Mouse (Mus musculus) spleen, adult 18-20 months (tissue): ENCODE results near the gene Olfr1359.
A peak's percentile ranks its signal among the peaks of the same experiment; 100 is the strongest.
"Not testable (repeated sequence)": the region's sequence is repeated elsewhere in the genome, so short reads cannot be mapped to it uniquely, and the experiment has no call there.

Experiments
- DNase-seq, 2 experiments: peaks; one replicate each; pipeline ENCODE4 v3.0.0; 2022; ENCODE audit warnings: mixed read lengths in 2 of 2

Gene Olfr1359

DNA sequence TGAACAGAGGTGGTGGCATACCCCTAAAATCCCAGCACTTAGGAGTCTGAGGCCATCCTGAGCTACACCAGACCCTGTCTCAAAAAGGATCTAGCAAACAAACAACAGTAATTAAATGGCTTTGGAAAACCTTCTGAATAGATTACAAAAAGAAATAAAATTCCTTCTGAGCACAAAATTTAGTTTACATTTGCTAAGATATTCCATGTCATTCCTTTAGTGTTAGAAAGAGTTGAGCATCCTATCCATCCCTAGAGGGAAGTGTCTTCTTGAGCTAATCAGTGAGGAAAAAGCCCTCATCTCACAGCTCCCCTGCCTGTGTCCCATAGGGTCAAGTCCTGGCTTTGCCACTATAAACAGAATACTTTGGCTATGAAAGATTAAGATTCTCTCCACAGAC is at the start of gene Olfr1359:
Gene Olfr1359, plus strand, starts transcription at position 301 of the 400 bp plus-strand sequence.
- no peak for DNase-seq

DNA sequence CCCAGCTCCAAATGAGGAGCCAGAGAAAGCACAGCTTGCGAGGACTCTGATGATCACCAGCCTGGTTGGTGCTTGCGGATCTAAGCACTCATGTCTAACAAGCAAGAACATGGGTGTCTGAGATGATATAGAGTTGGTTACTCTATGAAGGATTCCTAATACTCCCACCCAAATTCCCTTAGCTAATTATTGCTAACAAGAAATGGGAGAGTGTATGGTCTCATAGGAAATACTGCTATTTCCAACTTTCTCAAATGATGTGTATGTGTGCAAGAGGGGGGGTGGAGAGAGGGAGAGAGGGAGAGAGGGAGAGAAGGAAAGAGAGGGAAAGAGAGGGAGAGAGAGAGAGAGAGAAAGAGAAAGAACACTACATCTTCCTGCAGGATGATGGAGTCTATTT is 34.6 kb upstream of the Olfr1359 start, which contains the start of gene Olfr1361:
Gene Olfr1361, minus strand, starts transcription at position 101 of the 400 bp plus-strand sequence.
- DNase-seq = no peak

DNA sequence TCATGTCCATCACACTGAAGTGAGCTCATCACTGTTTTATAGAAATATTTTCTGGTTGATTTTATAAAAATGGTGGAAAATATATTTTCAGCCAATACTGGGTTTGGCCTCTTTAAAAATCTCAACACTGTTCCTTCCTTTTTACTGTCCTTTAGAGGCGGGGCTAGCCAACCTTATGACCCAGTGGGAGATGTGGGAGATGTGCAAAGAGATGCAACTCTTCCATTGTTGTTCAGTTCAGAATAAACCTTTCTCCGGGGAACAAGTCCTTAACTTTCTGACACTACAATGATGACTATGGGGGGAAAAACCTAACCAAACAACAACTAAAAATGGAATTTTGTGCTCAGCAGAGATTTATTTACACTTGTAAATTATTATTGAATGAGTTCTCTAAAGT is 20.6 kb upstream of the Olfr1359 start, which contains the start of gene Olfr1360:
Gene Olfr1360, minus strand, starts transcription at position 101 of the 400 bp plus-strand sequence.
- no peak for DNase-seq

DNA sequence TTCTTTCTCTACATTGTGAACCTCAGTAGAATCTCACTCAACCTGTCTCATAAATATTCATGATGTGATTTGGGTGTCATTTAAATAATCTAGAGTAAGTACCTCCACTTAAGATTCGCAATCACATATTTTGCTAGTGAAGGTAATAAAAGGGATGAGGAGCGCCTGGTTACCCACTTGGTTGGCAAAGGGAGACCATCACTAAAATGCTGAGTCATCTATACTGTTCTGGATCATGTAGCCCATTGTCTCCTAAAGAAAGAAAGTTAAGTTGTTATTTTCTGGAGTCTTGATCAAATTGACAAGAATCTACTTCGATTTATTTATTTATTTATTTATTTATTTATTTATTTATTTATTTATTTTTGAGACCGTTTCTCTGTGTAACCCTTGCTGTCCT is 8.8 kb downstream of the Olfr1359 start:
- no peak for DNase-seq

DNA sequence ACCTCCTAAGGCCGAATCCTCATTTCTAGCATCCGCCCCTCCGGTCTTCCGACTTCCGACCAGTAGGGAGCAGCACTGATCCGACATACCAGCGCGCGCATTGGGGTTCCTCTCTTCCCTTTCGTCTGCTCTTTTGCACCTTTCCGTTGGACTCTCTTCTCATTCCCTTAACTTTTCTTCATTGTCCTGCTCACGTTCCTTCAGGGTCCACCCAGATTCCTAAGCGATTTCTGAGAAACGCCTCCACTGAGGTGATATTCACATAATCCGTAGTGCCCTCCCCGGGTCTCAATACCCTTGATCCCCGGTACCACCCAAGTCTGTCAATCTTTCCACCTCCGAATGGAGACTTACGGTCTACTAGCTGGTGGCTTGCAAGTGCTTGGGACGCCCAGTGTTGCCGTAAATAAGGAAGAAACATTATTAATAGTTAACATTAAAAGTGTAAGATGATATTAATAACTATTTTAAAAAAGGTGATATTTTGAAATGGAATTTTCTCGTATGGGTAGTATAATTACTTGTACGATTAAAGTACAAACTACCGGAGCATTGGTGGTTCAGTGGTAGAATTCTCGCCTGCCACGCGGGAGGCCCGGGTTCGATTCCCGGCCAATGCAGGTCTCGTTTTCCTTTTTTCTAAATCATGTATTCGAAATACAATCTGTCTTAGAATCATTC is 12.3 kb downstream of the Olfr1359 start:
- DNase-seq = peak; percentile 75 to 88

DNA sequence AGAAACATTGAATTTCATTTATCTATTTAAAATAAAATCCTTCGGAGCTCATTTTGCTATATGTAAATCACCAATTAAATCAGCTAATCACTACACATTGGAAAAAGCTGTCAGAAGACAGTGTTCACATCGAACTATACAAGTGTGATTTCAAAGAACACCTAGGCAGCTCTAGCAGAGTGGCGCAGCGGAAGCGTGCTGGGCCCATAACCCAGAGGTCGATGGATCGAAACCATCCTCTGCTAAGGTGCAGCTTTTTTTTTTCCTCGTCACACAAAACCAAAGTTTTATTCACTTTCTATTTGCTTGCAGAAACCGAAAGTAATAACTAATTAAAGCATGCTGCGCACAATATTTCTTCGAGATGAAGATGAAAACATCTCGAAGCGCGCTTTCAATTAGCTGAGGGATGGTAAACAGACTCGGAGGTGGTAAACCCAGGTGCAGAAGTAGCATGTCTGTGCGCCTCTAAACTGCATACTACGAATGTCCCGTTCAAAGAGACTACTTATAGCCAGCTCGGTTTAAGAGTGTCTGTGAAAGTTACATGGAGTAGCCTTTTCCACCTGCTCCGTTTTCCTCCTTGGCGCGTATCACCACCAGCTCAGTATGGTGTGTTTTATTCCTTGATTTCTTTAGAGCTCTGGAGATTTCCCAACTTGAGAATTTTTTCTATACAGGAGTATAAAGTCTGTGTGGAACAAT is 13.1 kb downstream of the Olfr1359 start:
- peak; percentile 64 to 78 for DNase-seq

DNA sequence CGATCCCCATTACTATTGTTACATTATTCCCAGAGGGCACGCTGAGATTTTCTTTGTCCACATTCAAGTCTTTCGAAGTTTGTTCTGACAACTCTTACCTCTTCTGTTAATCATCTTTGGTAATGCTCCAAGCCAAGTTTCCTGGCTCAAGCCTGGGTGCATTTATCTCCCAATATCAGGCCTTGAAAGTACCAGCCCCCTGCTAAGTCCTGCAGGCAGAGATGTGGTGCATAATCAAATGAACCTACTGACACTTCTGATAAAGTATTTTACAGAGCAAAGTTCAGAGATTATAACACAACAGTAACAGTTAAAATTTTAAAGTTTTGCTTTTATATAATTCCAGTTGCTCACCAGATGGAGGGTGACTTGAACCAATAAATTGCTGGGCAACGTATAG is 13.8 kb downstream of the Olfr1359 start:
- no peak for DNase-seq

DNA sequence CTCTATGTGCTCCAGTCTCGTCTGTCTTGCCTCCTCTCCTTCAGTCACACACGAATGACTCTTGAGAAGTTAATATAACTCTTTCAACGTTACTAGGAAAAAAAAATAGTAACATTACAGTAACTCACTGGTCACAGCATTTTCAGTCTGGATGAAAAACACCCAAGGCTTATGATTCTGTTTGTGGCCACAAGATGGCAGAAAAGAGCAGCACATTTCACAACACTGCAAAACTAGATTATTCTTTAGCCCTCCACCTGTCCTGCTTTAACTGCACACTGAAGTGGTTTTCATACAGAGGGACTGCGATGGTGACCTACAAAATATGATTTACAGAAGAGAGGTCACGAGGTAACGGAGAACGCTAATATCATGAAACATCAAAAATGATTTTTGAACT is 16.8 kb downstream of the Olfr1359 start:
- DNase-seq = peak in 1 of 2 experiments; percentile 55

DNA sequence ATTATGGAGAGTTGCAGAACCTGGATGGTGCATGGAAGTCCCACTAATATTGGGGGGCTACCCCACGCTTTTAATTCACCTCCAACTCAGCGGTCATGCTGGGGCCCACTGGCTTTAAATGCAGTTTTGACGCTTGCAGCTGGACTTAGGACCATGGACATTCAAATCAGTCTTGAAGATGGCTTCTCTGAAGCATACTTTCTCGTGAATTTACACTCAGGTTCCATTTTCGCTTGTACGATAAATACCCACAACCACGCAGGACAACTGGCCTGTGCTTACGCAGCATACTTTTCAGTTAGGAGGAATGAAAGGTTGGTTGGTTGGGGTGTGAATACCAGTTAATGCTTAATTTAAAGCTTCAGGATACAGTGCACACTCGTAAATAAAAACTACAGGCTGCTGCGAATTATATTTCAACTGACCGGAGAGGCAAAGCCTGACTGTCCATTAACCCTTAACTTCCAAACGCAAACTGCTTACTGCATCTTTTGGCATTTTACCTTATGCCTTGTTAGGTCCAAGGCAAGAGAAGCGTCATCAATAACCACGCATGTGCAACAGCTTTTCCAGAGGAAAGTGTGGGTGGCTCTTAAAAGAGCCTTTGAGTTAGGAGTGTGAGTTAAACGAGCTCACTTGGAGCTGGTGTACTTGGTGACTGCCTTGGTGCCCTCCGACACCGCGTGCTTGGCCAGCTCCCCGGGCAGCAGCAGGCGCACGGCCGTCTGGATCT is 17.4 kb downstream of the Olfr1359 start:
- DNase-seq = no peak

DNA sequence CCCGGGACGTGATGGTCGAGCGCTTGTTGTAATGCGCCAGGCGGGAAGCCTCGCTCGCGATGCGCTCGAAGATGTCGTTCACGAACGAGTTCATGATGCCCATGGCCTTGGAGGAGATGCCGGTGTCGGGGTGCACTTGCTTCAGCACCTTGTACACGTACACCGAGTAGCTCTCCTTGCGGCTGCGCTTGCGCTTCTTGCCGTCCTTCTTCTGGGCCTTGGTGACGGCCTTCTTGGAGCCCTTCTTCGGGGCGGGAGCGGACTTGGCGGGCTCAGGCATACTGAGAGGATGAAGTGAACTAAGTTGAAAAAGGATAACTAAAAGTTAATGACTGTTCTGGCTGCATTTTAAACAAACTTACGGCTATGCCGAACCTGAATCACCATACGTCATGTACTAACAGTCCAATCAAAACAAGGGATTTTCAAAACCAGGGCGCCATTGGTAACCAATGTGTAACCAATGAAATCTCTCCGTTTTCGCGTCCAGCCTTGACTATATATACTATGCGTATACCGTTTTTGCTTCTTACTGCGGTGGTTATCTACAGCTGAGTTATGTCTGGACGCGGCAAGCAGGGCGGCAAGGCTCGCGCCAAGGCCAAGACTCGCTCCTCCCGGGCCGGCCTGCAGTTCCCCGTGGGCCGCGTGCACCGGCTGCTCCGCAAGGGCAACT is 18.1 kb downstream of the Olfr1359 start, which contains the start of the genes Hist1h2bl and Hist1h2ai:
Gene Hist1h2bl, minus strand, starts transcription at position 280 of the 676 bp plus-strand sequence.
Gene Hist1h2ai, plus strand, starts transcription at position 559 of the 676 bp plus-strand sequence.
- peak; percentile 56 to 66 for DNase-seq

DNA sequence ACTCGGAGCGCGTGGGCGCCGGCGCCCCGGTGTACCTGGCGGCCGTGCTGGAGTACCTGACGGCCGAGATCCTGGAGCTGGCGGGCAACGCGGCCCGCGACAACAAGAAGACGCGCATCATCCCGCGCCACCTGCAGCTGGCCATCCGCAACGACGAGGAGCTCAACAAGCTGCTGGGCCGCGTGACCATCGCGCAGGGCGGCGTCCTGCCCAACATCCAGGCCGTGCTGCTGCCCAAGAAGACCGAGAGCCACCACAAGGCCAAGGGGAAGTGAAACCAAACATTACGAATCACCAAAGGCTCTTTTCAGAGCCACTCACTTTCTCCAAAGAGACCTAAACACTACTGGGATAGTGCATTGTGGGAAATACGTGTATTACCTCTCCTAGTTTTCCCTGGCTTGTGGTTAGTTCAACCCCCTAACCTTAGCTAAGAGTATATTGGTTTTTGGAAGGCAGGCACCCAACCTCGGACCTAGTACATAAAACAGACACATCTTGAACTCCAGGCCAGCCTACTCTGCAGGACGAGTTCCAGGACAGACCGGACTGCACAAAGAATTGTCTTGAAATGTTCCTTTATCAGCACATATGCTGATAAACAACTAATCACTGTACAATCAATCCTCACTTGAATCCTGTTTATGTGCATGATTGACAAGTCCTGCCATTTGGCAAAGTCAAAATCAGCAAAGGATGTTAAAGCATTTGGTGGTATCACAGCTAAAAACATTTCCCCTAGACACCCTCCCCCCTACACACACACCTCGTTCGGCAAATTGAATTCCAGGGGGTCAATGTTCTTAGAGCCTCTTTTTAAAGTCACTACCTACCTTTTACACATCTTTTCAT is 18.9 kb downstream of the Olfr1359 start:
- DNase-seq = peak in 1 of 2 experiments; percentile 14

DNA sequence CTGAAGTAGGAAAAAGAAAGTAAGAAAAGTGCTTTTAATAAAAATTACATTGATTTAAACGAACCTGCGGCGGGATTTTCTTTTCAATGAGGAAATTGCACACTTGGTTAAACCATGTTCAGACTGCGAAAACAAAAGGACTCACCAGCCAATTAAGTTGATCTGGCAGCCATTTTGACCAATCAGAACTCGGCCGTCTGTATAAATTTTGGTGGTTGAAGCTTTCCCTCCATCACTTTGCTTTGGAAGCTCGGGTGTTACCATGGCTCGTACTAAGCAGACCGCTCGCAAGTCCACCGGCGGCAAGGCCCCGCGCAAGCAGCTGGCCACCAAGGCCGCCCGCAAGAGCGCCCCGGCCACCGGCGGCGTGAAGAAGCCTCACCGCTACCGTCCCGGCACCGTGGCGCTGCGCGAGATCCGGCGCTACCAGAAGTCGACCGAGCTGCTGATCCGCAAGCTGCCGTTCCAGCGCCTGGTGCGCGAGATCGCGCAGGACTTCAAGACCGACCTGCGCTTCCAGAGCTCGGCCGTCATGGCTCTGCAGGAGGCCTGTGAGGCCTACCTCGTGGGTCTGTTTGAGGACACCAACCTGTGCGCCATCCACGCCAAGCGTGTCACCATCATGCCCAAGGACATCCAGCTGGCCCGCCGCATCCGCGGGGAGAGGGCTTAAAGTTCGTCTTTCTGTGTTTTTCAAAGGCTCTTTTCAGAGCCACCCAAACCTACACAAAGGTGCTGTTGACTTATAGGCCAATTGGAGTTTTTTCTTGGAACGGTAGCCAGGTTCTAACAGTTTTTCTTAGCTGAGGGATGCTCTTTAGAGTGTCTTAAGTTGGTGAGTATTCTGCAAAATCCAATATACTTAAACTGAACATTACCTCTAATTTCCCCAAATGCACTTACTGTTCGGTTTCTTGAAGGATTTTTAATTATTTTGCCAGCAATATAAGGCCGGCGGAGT is 19.8 kb downstream of the Olfr1359 start, which contains the start of gene Hist1h3h:
Gene Hist1h3h, plus strand, starts transcription at position 263 of the 961 bp plus-strand sequence.
- peak; percentile 64 to 71 for DNase-seq

DNA sequence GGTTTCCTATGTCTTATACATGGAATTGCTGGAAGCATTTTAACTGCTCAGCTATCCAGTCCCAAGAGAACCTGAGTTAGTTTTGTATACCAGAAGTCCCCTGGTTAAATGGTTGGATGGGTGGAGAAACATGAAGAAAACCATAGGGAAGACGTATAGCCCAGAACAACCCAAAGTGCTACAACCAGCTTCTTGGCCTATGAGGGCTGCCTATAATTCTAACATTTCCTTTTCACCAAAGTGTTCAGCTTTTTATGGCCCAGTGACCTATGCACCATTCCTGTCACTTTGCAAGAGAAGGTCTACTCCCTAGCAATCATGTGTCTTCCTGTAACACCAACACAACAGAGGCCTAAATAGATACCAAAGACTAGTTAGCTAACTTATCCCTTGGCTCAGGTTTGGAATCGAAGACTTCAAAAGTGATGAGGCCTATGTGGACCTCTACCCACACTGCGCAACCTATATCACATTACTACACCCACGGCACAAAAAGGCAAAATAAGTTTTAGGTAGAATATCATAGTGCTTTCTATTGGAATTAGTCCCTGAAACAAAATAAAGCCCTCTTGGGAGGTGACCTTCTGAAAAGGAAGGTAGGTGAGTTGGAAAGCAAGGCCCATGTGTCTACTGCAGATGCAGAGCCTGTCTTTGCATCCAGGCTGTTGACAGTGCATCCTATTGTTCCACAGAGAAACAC is 20.6 kb downstream of the Olfr1359 start:
- no peak for DNase-seq

DNA sequence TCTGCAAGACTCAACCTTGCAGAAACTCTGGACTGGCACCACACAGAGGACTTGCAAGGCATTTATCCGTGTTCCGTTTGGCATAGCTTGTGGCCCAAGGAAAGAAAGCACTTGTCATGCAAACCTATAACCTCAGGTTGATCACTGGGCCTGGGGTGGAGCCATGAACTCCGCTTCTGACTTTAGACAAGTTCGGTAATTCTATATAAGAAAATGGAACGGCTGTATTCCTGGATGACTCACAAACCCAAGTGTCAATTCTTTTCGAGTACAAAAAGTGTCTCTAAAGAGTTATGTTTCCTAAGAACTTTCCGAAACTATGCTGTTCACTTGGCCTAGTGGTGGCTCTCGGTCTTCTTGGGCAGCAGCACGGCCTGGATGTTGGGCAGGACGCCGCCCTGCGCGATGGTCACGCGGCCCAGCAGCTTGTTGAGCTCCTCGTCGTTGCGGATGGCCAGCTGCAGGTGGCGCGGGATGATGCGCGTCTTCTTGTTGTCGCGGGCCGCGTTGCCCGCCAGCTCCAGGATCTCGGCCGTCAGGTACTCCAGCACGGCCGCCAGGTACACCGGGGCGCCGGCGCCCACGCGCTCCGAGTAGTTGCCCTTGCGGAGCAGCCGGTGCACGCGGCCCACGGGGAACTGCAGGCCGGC is 23.3 kb downstream of the Olfr1359 start:
- DNase-seq = not testable (repeated sequence)

DNA sequence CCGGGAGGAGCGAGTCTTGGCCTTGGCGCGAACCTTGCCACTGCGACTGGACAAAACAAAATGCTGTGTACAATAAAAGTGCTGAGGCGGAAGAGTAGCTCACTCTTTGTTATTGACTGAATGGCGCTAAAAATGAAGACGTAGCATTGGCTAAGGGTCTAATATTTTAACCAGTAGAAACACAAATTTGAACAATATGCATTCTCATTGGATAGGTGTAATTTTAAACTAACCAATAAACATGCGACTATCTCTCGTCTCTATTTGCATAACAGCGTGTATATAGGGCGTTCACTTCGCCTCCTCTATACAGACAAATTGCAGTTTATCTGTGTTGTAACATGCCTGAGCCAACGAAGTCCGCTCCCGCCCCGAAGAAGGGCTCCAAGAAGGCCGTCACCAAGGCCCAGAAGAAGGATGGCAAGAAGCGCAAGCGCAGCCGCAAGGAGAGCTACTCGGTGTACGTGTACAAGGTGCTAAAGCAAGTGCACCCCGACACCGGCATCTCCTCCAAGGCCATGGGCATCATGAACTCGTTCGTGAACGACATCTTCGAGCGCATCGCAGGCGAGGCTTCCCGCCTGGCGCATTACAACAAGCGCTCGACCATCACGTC is 24.0 kb downstream of the Olfr1359 start, which contains the start of gene Hist1h2bm:
Gene Hist1h2bm, plus strand, starts transcription at position 288 of the 616 bp plus-strand sequence.
- peak; percentile 31 to 45 for DNase-seq

DNA sequence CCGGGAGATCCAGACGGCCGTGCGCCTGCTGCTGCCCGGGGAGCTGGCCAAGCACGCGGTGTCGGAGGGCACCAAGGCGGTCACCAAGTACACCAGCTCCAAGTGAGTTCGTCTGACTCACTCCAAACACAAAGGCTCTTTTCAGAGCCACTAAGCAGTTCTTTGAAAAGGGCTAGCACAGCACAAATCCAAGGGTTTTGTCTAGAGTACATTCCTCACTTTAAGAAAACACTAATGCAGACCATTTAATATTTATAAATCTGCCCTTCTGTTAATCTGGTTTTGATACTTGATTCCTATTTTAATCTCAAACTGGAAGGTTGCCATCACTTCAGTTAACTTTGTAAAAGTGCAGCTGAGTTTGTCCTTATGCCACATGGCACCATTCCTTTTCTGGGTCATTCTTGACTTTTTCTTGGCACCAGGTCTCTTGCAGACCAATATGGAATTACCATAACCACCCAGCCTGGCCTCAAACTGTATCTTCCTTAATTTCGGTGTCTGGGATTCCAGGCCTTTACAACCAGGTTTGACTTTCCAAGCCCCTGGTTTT is 24.5 kb downstream of the Olfr1359 start:
- DNase-seq = no peak

DNA sequence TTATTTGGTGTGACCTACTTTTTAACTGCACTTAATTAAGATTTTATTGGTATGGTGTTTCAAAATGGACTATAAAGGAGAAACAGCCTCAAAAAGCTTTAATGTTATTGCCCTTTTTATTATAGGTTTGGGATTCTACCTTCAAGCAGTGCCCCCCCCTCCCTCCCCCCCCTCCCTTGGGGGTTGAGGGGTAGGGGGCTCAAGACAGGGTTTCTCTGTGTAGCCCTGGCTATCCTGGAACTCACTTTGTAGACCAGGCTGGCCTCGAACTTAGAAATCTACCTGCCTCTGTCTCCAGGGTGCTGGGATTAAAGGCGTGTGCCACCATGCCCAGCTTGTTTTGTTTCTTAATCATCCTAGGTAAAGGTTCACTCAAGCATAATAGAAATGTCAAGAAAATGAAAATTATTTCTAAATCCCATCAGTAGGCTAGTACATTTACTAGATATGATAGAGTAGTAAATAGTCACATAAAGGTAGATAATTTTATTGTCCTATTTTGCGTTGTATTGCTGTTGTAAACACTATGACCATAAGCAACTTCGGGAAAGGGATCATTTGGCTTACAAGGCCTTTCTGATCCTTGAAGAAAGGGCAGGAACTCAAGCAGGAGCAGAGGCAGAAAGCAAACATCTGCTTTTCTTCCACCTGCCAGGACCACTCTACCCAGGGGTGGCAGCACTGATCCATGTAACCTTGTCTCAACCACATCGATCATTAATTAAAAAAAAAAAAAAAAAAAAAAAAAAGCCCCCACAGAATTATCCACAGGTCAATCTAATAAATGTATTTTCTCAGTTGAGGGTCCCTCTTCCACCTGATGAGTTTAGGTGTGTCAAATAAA is 25.3 kb downstream of the Olfr1359 start:
- DNase-seq = no peak
